Mouse (Mus musculus): ENCODE results near the gene Ntm. TPM values are rescaled to one million over a fixed set of nuclear protein-coding genes. Genes with fewer than 3 reads are reported as not detected.
A peak's percentile ranks its signal among the peaks of the same experiment; 100 is the strongest.

Ntm gene
- polyA plus RNA-seq, 1 experiment from 2014 or later, result 7.8 TPM

- Histone ChIP-seq H3K36me3 (no peaks in the 10 kb centered on the region), H3K9me3 (replicated peaks) (no peaks in the 10 kb centered on the region), H3K4me1 (peaks cover 34% of the 10 kb centered on the region), H3K4me3 (no peak overlapping the region), H3K27ac (replicated peaks) (no peak overlapping the region), H3K27me3 (ENCODE audit: low read depth, poor library complexity, severe bottlenecking) (peaks cover 16% of the 10 kb centered on the region; the same call in 1 of the 2 replicates)
- no peak for DNase-seq (ENCODE audit: low spot score)
- 36% methylated on average over 5 of the region's 5 CpGs for WGBS
Observed at GRCm38 (mm10) chr9:29220941-29221615, 741.9 kb downstream of the Ntm start.

GRCm38 (mm10) chr9:29220493-29220892 lies 742.4 kb downstream of the Ntm start:
- WGBS, result 44% methylated on average over 11 of the region's 11 CpGs
- Histone ChIP-seq H3K4me1 (peaks cover 34% of the 10 kb centered on the region), H3K27me3 (ENCODE audit: low read depth, poor library complexity, severe bottlenecking) (0 out of 2 replicates have a peak, but pooled peaks cover 12% of the 10 kb centered on the region), H3K4me3 (no peak overlapping the region), H3K36me3 (no peaks in the 10 kb centered on the region), H3K27ac (replicated peaks) (no peak overlapping the region), H3K9me3 (replicated peaks) (no peaks in the 10 kb centered on the region)
- DNase-seq (ENCODE audit: low spot score), result no peak

GRCm38 (mm10) chr9:29217951-29218350 lies 745.0 kb downstream of the Ntm start:
- 90% methylated on average over 7 of the region's 7 CpGs for WGBS

GRCm38 (mm10) chr9:29216528-29216927 lies 746.4 kb downstream of the Ntm start:
- no peak for DNase-seq (ENCODE audit: low spot score)
- H3K9me3 ChIP-seq (replicated peaks), result no peaks in the 10 kb centered on the region
- H3K36me3 ChIP-seq, result no peaks in the 10 kb centered on the region
- no peaks in the 10 kb centered on the region for H3K27me3 ChIP-seq (ENCODE audit: low read depth, poor library complexity, severe bottlenecking)
- no peak overlapping the region for H3K4me3 ChIP-seq
- 81% methylated on average over 8 of the region's 8 CpGs for WGBS
- H3K27ac ChIP-seq (replicated peaks), result no peak overlapping the region
- H3K4me1 ChIP-seq, result peaks cover 18% of the 10 kb centered on the region

More at GRCm38 (mm10) chr9:29217951-29218350, 745.0 kb downstream of the Ntm start:
- Histone ChIP-seq H3K27ac (replicated peaks) (no peak overlapping the region), H3K27me3 (ENCODE audit: low read depth, poor library complexity, severe bottlenecking) (0 out of 2 replicates have a peak, but pooled peaks cover 7% of the 10 kb centered on the region), H3K4me3 (no peak overlapping the region), H3K4me1 (peaks cover 20% of the 10 kb centered on the region), H3K9me3 (replicated peaks) (no peaks in the 10 kb centered on the region), H3K36me3 (no peaks in the 10 kb centered on the region)
- DNase-seq (ENCODE audit: low spot score), result no peak

GRCm38 (mm10) chr9:29215796-29216195 lies 747.1 kb downstream of the Ntm start:
- no peak overlapping the region for H3K27ac ChIP-seq (replicated peaks)
- no peaks in the 10 kb centered on the region for H3K9me3 ChIP-seq (replicated peaks)
- no peaks in the 10 kb centered on the region for H3K36me3 ChIP-seq
- WGBS, result 89% methylated on average over 2 of the region's 2 CpGs
- DNase-seq (ENCODE audit: low spot score), result no peak
- H3K4me1 ChIP-seq, result peaks cover 11% of the 10 kb centered on the region
- H3K4me3 ChIP-seq, result no peak overlapping the region
- no peaks in the 10 kb centered on the region for H3K27me3 ChIP-seq (ENCODE audit: low read depth, poor library complexity, severe bottlenecking)

GRCm38 (mm10) chr9:29215241-29215640 lies 747.7 kb downstream of the Ntm start:
- H3K27ac ChIP-seq (replicated peaks), result no peak overlapping the region
- no peak overlapping the region for H3K4me3 ChIP-seq
- no peaks in the 10 kb centered on the region for H3K36me3 ChIP-seq
- H3K27me3 ChIP-seq (ENCODE audit: low read depth, poor library complexity, severe bottlenecking), result no peaks in the 10 kb centered on the region
- H3K9me3 ChIP-seq (replicated peaks), result no peaks in the 10 kb centered on the region
- 83% methylated on average over 1 of the region's 1 CpGs for WGBS
- H3K4me1 ChIP-seq, result peaks cover 5% of the 10 kb centered on the region; the same call in 1 of the 2 replicates
- no peak for DNase-seq (ENCODE audit: low spot score)

- Histone ChIP-seq H3K4me1 (no peaks in the 10 kb centered on the region), H3K27ac (replicated peaks) (no peak overlapping the region), H3K27me3 (ENCODE audit: low read depth, poor library complexity, severe bottlenecking) (no peaks in the 10 kb centered on the region), H3K36me3 (no peaks in the 10 kb centered on the region), H3K4me3 (no peak overlapping the region), H3K9me3 (replicated peaks) (no peaks in the 10 kb centered on the region)
- 95% methylated on average over 2 of the region's 2 CpGs for WGBS
- DNase-seq (ENCODE audit: low spot score), result no peak
Observed at GRCm38 (mm10) chr9:29209243-29209642, 753.7 kb downstream of the Ntm start.

GRCm38 (mm10) chr9:29208142-29208541 lies 754.8 kb downstream of the Ntm start:
- H3K9me3 ChIP-seq (replicated peaks), result no peaks in the 10 kb centered on the region
- no peak for DNase-seq (ENCODE audit: low spot score)
- no peaks in the 10 kb centered on the region for H3K27me3 ChIP-seq (ENCODE audit: low read depth, poor library complexity, severe bottlenecking)
- no peaks in the 10 kb centered on the region for H3K4me1 ChIP-seq
- H3K36me3 ChIP-seq, result no peaks in the 10 kb centered on the region
- no peak overlapping the region for H3K27ac ChIP-seq (replicated peaks)
- H3K4me3 ChIP-seq, result no peak overlapping the region
- 88% methylated on average over 5 of the region's 5 CpGs for WGBS

- 81% methylated on average over 4 of the region's 4 CpGs for WGBS
- no peak for DNase-seq (ENCODE audit: low spot score)
- Histone ChIP-seq H3K27ac (replicated peaks) (no peak overlapping the region), H3K27me3 (ENCODE audit: low read depth, poor library complexity, severe bottlenecking) (no peaks in the 10 kb centered on the region), H3K4me3 (no peak overlapping the region), H3K9me3 (replicated peaks) (no peaks in the 10 kb centered on the region), H3K36me3 (no peaks in the 10 kb centered on the region), H3K4me1 (no peaks in the 10 kb centered on the region)
Observed at GRCm38 (mm10) chr9:29205680-29206079, 757.3 kb downstream of the Ntm start.

GRCm38 (mm10) chr9:29202196-29202595 lies 760.7 kb downstream of the Ntm start:
- Histone ChIP-seq H3K36me3 (no peaks in the 10 kb centered on the region), H3K9me3 (replicated peaks) (no peaks in the 10 kb centered on the region), H3K4me3 (no peak overlapping the region), H3K4me1 (no peaks in the 10 kb centered on the region), H3K27me3 (ENCODE audit: low read depth, poor library complexity, severe bottlenecking) (no peaks in the 10 kb centered on the region), H3K27ac (replicated peaks) (no peak overlapping the region)
- DNase-seq (ENCODE audit: low spot score), result no peak
- WGBS, result 55% methylated on average over 2 of the region's 2 CpGs

- Histone ChIP-seq H3K9me3 (replicated peaks) (no peaks in the 10 kb centered on the region), H3K36me3 (no peaks in the 10 kb centered on the region), H3K4me1 (no peaks in the 10 kb centered on the region), H3K4me3 (no peak overlapping the region), H3K27ac (replicated peaks) (no peak overlapping the region), H3K27me3 (ENCODE audit: low read depth, poor library complexity, severe bottlenecking) (no peaks in the 10 kb centered on the region)
- DNase-seq (ENCODE audit: low spot score), result peak; percentile 27
- WGBS, result 78% methylated on average over 14 of the region's 14 CpGs
Observed at GRCm38 (mm10) chr9:29201163-29202053, 761.5 kb downstream of the Ntm start.

GRCm38 (mm10) chr9:29197046-29197445 lies 765.9 kb downstream of the Ntm start:
- Histone ChIP-seq H3K4me3 (no peak overlapping the region), H3K9me3 (replicated peaks) (no peaks in the 10 kb centered on the region), H3K4me1 (no peaks in the 10 kb centered on the region), H3K36me3 (no peaks in the 10 kb centered on the region), H3K27me3 (ENCODE audit: low read depth, poor library complexity, severe bottlenecking) (no peaks in the 10 kb centered on the region), H3K27ac (replicated peaks) (no peak overlapping the region)
- DNase-seq (ENCODE audit: low spot score), result no peak
- 90% methylated on average over 3 of the region's 3 CpGs for WGBS

GRCm38 (mm10) chr9:29194265-29194664 lies 768.7 kb downstream of the Ntm start:
- Histone ChIP-seq H3K4me1 (no peaks in the 10 kb centered on the region), H3K36me3 (no peaks in the 10 kb centered on the region), H3K9me3 (replicated peaks) (no peaks in the 10 kb centered on the region), H3K4me3 (no peak overlapping the region), H3K27ac (replicated peaks) (no peak overlapping the region), H3K27me3 (ENCODE audit: low read depth, poor library complexity, severe bottlenecking) (no peaks in the 10 kb centered on the region)
- no peak for DNase-seq (ENCODE audit: low spot score)
- WGBS, result 80% methylated on average over 2 of the region's 2 CpGs
